Mouse (Mus musculus) ES-Bruce4 (cell line): ENCODE results near the gene Pacsin1.

Experiments used
- CTCF ChIP-seq: IDR thresholded peaks from one replicate; pipeline ENCODE4 v1.8.1; 2011; ENCODE audit warnings: low read depth, low read length
- EP300 ChIP-seq: IDR thresholded peaks from 2 replicates; pipeline ENCODE4 v1.6.1; 2011; ENCODE audit warnings: low read depth, low read length; ENCODE audit not compliant: insufficient read depth
- POLR2A ChIP-seq: IDR thresholded peaks from one replicate; pipeline ENCODE4 v1.8.1; 2011; ENCODE audit warnings: low read length; ENCODE audit not compliant: insufficient read depth

DNA sequence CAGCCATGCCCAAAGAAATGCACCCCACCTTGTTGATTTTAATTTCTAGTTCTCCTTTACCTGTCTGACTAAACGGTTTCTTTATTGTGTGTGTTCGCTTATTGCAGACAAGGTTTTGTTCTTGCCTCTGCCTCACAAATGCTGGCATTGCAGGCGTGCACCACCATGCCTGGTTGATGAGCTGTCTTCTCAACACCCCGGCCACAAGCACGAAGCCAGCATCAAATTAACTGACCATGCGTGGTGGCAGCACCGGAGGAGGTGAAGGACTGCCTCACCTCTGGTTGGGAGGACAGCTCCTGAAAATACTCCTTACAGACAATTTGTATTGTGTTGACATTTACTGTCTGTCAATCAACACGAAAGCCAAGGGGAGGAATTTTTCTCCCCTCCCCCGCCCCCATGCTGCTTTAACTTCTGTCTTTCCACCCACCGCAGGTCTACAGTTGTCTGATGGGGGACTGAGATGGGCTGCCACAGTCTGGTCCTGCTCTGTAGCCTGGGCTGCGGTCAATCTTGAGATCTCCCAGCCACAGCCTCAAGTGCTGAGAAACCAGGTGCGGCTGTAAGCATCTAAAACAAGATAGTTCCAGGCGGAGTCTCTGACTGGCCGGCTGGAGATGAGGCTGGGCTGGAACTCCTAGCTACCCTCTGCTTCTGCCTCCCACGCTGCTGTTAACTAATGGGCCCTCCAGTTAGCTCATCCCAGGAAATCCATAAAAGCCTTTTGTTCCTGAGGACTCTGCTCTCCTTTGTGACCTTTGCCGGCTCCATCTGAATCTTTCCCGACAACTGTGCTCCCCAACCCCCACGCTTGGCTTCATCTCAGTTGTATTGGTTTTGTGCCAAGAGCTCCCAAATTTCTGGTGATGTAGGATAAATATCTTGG is 18.9 kb upstream of the Pacsin1 start, which contains the start of gene Rps10:
- no peak for TF ChIP-seq CTCF
- no peak for TF ChIP-seq EP300
- TF ChIP-seq POLR2A, result no peak
